Mouse (Mus musculus): ENCODE results near the gene Nr4a1. TPM values are rescaled to one million over a fixed set of nuclear protein-coding genes. Genes with fewer than 3 reads are reported as not detected.

The Nr4a1 gene
- polyA plus RNA-seq, 1 experiment from 2014 or later: 6.9 TPM

GRCm38 (mm10) chr15:101246231-101247154 is 7.6 kb upstream of the Nr4a1 start:
- peak overlapping the region; percentile 80 for H3K4me2 ChIP-seq
- H3K27me3 ChIP-seq: no peaks in the 10 kb centered on the region
- no peaks in the 10 kb centered on the region for H3K36me3 ChIP-seq
- H3K9me3 ChIP-seq: no peaks in the 10 kb centered on the region
- H3K27ac ChIP-seq (replicated peaks): peak overlapping the region; percentile 85
- H3K4me1 ChIP-seq (replicated peaks): peaks cover 15% of the 10 kb centered on the region
- WGBS: 1% methylated on average over 54 of the region's 56 CpGs
- peak overlapping the region; percentile 64 for H3K9ac ChIP-seq
- peak; percentile 99 for ATAC-seq (ENCODE audit: low FRiP score, low read depth)
- H3K4me3 ChIP-seq: peak overlapping the region; percentile 53

GRCm38 (mm10) chr15:101247155-101247498 is 6.9 kb upstream of the Nr4a1 start:
- WGBS: 93% methylated on average over 1 of the region's 1 CpGs
- Histone ChIP-seq H3K4me1 (replicated peaks) (peaks cover 15% of the 10 kb centered on the region), H3K36me3 (no peaks in the 10 kb centered on the region), H3K4me3 (peak overlapping the region; percentile 53), H3K4me2 (peak overlapping the region; percentile 80), H3K27me3 (no peaks in the 10 kb centered on the region), H3K9ac (peak overlapping the region; percentile 64; the same call in 1 of the 2 replicates), H3K9me3 (no peaks in the 10 kb centered on the region), H3K27ac (replicated peaks) (0 out of 2 replicates have a peak overlapping the region, but pooled peaks have one; percentile 85)
- no peak for ATAC-seq (ENCODE audit: low FRiP score, low read depth)

DNA sequence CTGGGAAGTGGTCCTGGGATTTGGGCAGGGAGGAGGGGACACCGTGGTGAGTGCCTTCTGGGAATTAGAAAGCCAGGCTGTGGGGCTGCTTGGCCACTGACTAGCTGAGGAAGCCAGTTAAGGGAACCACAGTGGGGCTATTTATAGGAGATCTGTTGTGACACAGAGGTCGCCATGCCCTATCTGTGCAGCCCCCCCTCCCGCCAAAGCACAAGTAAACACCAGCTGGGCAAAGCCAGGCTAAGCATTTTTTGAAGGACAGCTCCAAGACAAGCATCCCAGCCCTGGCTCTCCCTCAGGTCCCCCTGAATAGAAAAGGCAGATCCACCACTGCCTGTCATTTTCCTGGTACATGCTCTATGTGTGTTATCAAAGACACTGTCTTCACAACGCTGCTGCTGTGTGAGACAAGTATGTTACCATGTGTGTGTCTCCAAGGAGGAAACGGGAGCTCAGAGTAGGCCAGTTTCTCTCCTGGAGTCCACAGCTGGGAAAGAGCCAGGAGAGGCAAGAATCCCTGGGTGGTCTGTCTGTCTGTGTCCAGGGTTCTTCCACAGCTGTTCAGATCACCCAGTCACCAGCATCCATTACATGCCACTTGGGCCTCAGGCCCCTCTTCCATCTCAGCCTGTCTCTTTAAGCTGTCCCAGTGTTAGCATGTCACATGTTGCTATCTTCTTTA is 5.9 kb upstream of the Nr4a1 start:
- Histone ChIP-seq H3K9ac (no peak overlapping the region), H3K27ac (replicated peaks) (no peak overlapping the region), H3K36me3 (no peaks in the 10 kb centered on the region), H3K4me1 (replicated peaks) (peaks cover 15% of the 10 kb centered on the region), H3K9me3 (no peaks in the 10 kb centered on the region), H3K4me3 (no peak overlapping the region), H3K4me2 (no peak overlapping the region), H3K27me3 (no peaks in the 10 kb centered on the region)
- ATAC-seq (ENCODE audit: low FRiP score, low read depth): no peak
- 61% methylated on average over 5 of the region's 5 CpGs for WGBS

GRCm38 (mm10) chr15:101250220-101250800 is 3.8 kb upstream of the Nr4a1 start:
- Histone ChIP-seq H3K27ac (replicated peaks) (no peak overlapping the region), H3K9ac (no peak overlapping the region), H3K4me1 (replicated peaks) (peaks cover 27% of the 10 kb centered on the region), H3K4me3 (no peak overlapping the region), H3K36me3 (no peaks in the 10 kb centered on the region), H3K9me3 (no peaks in the 10 kb centered on the region), H3K27me3 (no peaks in the 10 kb centered on the region), H3K4me2 (no peak overlapping the region)
- 82% methylated on average over 9 of the region's 9 CpGs for WGBS
- no peak for ATAC-seq (ENCODE audit: low FRiP score, low read depth)

- no peak overlapping the region for H3K9ac ChIP-seq
Observed at GRCm38 (mm10) chr15:101251930-101252329, 2.1 kb upstream of the Nr4a1 start.

GRCm38 (mm10) chr15:101252614-101253013 is 1.5 kb upstream of the Nr4a1 start:
- Histone ChIP-seq H3K4me2 (no peak overlapping the region), H3K4me3 (no peak overlapping the region), H3K4me1 (replicated peaks) (peaks cover 12% of the 10 kb centered on the region), H3K36me3 (no peaks in the 10 kb centered on the region), H3K27me3 (no peaks in the 10 kb centered on the region), H3K9me3 (no peaks in the 10 kb centered on the region), H3K9ac (no peak overlapping the region), H3K27ac (replicated peaks) (no peak overlapping the region)
- 90% methylated on average over 6 of the region's 6 CpGs for WGBS
- no peak for ATAC-seq (ENCODE audit: low FRiP score, low read depth)

More at GRCm38 (mm10) chr15:101251930-101252329, 2.1 kb upstream of the Nr4a1 start:
- ATAC-seq (ENCODE audit: low FRiP score, low read depth): no peak
- WGBS: 93% methylated on average over 5 of the region's 5 CpGs
- H3K4me2 ChIP-seq: no peak overlapping the region
- H3K9me3 ChIP-seq: no peaks in the 10 kb centered on the region
- H3K36me3 ChIP-seq: no peaks in the 10 kb centered on the region
- peaks cover 16% of the 10 kb centered on the region for H3K4me1 ChIP-seq (replicated peaks)
- H3K4me3 ChIP-seq: no peak overlapping the region
- no peaks in the 10 kb centered on the region for H3K27me3 ChIP-seq
- no peak overlapping the region for H3K27ac ChIP-seq (replicated peaks)

DNA sequence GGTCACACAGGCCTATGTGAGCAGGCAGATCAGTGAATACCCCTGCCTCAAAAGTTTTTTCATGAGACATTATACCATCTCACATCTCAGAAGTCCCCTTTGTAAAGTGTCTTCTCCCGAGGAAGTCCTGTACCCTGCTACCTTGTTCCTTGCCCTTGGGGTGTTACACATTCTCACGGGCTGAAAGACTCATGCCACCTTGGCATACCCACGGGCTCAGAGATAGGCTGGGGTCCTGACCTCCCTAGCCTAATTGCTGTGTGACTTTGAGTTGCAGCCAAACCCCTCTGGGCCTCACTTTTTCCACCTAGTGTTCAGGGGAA is 545 bp upstream of the Nr4a1 start:
- Histone ChIP-seq H3K4me3 (peak overlapping the region; percentile 73), H3K36me3 (no peaks in the 10 kb centered on the region), H3K27ac (replicated peaks) (peak overlapping the region; percentile 66), H3K27me3 (no peaks in the 10 kb centered on the region), H3K4me2 (peak overlapping the region; percentile 87), H3K9me3 (no peaks in the 10 kb centered on the region), H3K4me1 (replicated peaks) (peaks cover 12% of the 10 kb centered on the region), H3K9ac (peak overlapping the region; percentile 86)
- ATAC-seq (ENCODE audit: low FRiP score, low read depth): 0 out of 2 replicates have a peak, but pooled peaks have one; percentile 1
- 41% methylated on average over 3 of the region's 3 CpGs for WGBS

GRCm38 (mm10) chr15:101255842-101256462 is 1.9 kb downstream of the Nr4a1 start:
- Histone ChIP-seq H3K27ac (replicated peaks) (no peak overlapping the region), H3K4me1 (replicated peaks) (peaks cover 15% of the 10 kb centered on the region), H3K4me3 (no peak overlapping the region), H3K36me3 (no peaks in the 10 kb centered on the region), H3K9ac (no peak overlapping the region), H3K9me3 (no peaks in the 10 kb centered on the region), H3K27me3 (no peaks in the 10 kb centered on the region), H3K4me2 (no peak overlapping the region)
- WGBS: 89% methylated on average over 7 of the region's 7 CpGs
- no peak for ATAC-seq (ENCODE audit: low FRiP score, low read depth)

GRCm38 (mm10) chr15:101256463-101257206 is 2.6 kb downstream of the Nr4a1 start:
- H3K4me1 ChIP-seq (replicated peaks): peaks cover 17% of the 10 kb centered on the region
- H3K9ac ChIP-seq: no peak overlapping the region
- no peak overlapping the region for H3K27ac ChIP-seq (replicated peaks)
- H3K4me2 ChIP-seq: no peak overlapping the region
- no peak for ATAC-seq (ENCODE audit: low FRiP score, low read depth)
- H3K9me3 ChIP-seq: no peaks in the 10 kb centered on the region
- H3K36me3 ChIP-seq: no peaks in the 10 kb centered on the region
- WGBS: 79% methylated on average over 14 of the region's 14 CpGs
- no peak overlapping the region for H3K4me3 ChIP-seq
- H3K27me3 ChIP-seq: no peaks in the 10 kb centered on the region

- H3K27ac ChIP-seq (replicated peaks): no peak overlapping the region
- no peaks in the 10 kb centered on the region for H3K9me3 ChIP-seq
- H3K9ac ChIP-seq: no peak overlapping the region
- peaks cover 17% of the 10 kb centered on the region for H3K4me1 ChIP-seq (replicated peaks)
- no peaks in the 10 kb centered on the region for H3K27me3 ChIP-seq
- no peak overlapping the region for H3K4me3 ChIP-seq
- no peak overlapping the region for H3K4me2 ChIP-seq
- 90% methylated on average over 11 of the region's 11 CpGs for WGBS
- no peaks in the 10 kb centered on the region for H3K36me3 ChIP-seq
- ATAC-seq (ENCODE audit: low FRiP score, low read depth): no peak
Observed at GRCm38 (mm10) chr15:101258420-101258819, 4.4 kb downstream of the Nr4a1 start.

DNA sequence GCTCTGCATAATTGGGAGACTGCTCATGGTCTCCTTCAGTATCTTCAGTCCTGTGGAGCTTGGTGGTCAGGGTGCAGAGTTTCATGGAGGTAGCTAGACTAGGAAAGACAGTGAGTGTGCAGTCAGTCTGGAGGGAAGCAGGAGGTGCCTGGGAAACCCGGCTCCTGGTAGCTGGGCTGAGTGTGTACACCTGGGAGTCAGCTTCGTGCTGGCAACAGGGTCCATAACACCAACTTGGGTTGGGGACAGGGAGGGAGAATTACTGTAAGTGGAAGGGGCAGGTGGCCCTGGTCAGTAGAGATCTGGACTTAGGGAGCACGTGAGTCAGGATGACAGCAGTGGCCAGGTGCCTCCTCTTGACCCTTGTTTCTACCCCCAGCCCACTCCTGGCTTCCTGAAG is 5.9 kb downstream of the Nr4a1 start:
- no peak overlapping the region for H3K9ac ChIP-seq
- 78% methylated on average over 3 of the region's 3 CpGs for WGBS
- no peak for ATAC-seq (ENCODE audit: low FRiP score, low read depth)
- H3K27me3 ChIP-seq: peaks cover 3% of the 10 kb centered on the region
- H3K27ac ChIP-seq (replicated peaks): no peak overlapping the region
- H3K36me3 ChIP-seq: no peaks in the 10 kb centered on the region
- H3K4me1 ChIP-seq (replicated peaks): peaks cover 6% of the 10 kb centered on the region; the same call in 1 of the 2 replicates
- H3K4me3 ChIP-seq: no peak overlapping the region
- no peaks in the 10 kb centered on the region for H3K9me3 ChIP-seq
- H3K4me2 ChIP-seq: no peak overlapping the region

Measured in hindbrain, embryonic 15.5 days (tissue).